Mouse (Mus musculus) forebrain, postnatal 0 days (tissue): ENCODE data around the gene Krt12. TPM values are rescaled to one million over a fixed set of nuclear protein-coding genes. Genes with fewer than 3 reads are reported as not detected.
A peak's percentile ranks its signal among the peaks of the same experiment; 100 is the strongest.

Experiments
- ATAC-seq: fragments of 200-750 bp; cut with Nextera tagmentation; 2 replicates; pipeline ENCODE4 v1.8.0; 2017; ENCODE audit warnings: mild to moderate bottlenecking, moderate library complexity
- DNase-seq: peaks from one replicate; pipeline ENCODE4 v3.0.0-alpha.2; 2015
- H3K27ac ChIP-seq: fragments of 300-500 bp; sonication (generic); 2 replicates; pipeline ENCODE4 v1.5.1; 2014; ENCODE audit warnings: low read depth, mild to moderate bottlenecking, antibody characterized with exemption, low read length, moderate library complexity, mixed read lengths
- H3K27me3 ChIP-seq: fragments of 300-500 bp; sonication (generic); 2 replicates; pipeline ENCODE4 v1.6.1; 2014; ENCODE audit warnings: mild to moderate bottlenecking, low read length, mixed read lengths; ENCODE audit not compliant: insufficient read depth
- H3K36me3 ChIP-seq: fragments of 300-500 bp; sonication (generic); 2 replicates; pipeline ENCODE4 v1.6.1; 2014; ENCODE audit warnings: mild to moderate bottlenecking, moderate library complexity; ENCODE audit not compliant: insufficient read depth
- H3K4me1 ChIP-seq: fragments of 300-500 bp; sonication (generic); 2 replicates; pipeline ENCODE4 v1.6.1; 2014; ENCODE audit warnings: antibody characterized with exemption; ENCODE audit not compliant: insufficient read depth
- H3K4me2 ChIP-seq: fragments of 300-500 bp; sonication (generic); 2 replicates; pipeline ENCODE4 v1.6.1; 2014; ENCODE audit warnings: low read depth, mild to moderate bottlenecking, moderate library complexity
- H3K4me3 ChIP-seq: fragments of 300-500 bp; sonication (generic); 2 replicates; pipeline ENCODE4 v1.5.1; 2014; ENCODE audit warnings: low read depth, low read length, mixed read lengths
- H3K9ac ChIP-seq: fragments of 300-500 bp; sonication (generic); 2 replicates; pipeline ENCODE4 v1.6.1; 2014; ENCODE audit warnings: mild to moderate bottlenecking
- H3K9me3 ChIP-seq: fragments of 300-500 bp; sonication (generic); 2 replicates; pipeline ENCODE4 v1.6.1; 2016; ENCODE audit warnings: low read length
- CTCF ChIP-seq: sonication (generic); IDR thresholded peaks from 2 replicates; pipeline ENCODE4 v1.5.1; 2016; ENCODE audit warnings: antibody characterized with exemption, control low read depth, low read depth
- WGBS: fragments of 180-500 bp; shearing (Covaris S2); extraction: QIAGEN DNeasy Blood & Tissue Kit; methylation state at CpG from one replicate; pipeline ENCODE4 v1.1.7; 2014; 5-methylcytosine and 5-hydroxymethylcytosine counted together
- polyA plus RNA-seq: library from polyadenylated mRNA; unstranded; fragments of >200 nt; fragmentation: Nextera tagmentation; extraction: Ambion mirVana; gene quantifications from 2 replicates; pipeline ENCODE4 v1.2.1, GENCODE M21; 2015
- total RNA-seq: library from RNA; depleted of rRNA; stranded (reverse); fragments of >200 nt; gene quantifications from 2 replicates; pipeline ENCODE4 v1.2.3, GENCODE M21; 2014; rRNA removed

Krt12 gene
- total RNA-seq (0.14 and 1.6 TPM in 2 replicates), polyA plus RNA-seq (1.3 and 2.0 TPM in 2 replicates)

- Histone ChIP-seq H3K27ac (no peak within 1 kb of the TSS), H3K36me3 (no peaks in the 10 kb centered on the region), H3K27me3 (no peaks in the 10 kb centered on the region), H3K9me3 (no peaks in the 10 kb centered on the region), H3K4me3 (no peak within 1 kb of the TSS), H3K9ac (no peak within 1 kb of the TSS), H3K4me1 (no peaks in the 10 kb centered on the region), H3K4me2 (no peak within 1 kb of the TSS)
- ATAC-seq, result no peak
- no peak for TF ChIP-seq CTCF
- WGBS, result 85% methylated on average over 10 of the region's 10 CpGs
- no peak for DNase-seq
Observed at GRCm38 (mm10) chr11:99422159-99422558, at the start of gene Krt12. Krt12 (minus strand) TSS chr11:99422259.

- H3K27me3 ChIP-seq, result no peaks in the 10 kb centered on the region
- no peak overlapping the region for H3K4me2 ChIP-seq
- no peaks in the 10 kb centered on the region for H3K36me3 ChIP-seq
- H3K9ac ChIP-seq, result no peak overlapping the region
- H3K4me1 ChIP-seq, result no peaks in the 10 kb centered on the region
- no peaks in the 10 kb centered on the region for H3K9me3 ChIP-seq
- TF ChIP-seq CTCF, result no peak
- H3K4me3 ChIP-seq, result no peak overlapping the region
- H3K27ac ChIP-seq, result no peak overlapping the region
- no peak for DNase-seq
- WGBS, result 92% methylated on average over 4 of the region's 4 CpGs
- no peak for ATAC-seq
Observed at GRCm38 (mm10) chr11:99469228-99469627, 47.2 kb upstream of the Krt12 start.

DNA sequence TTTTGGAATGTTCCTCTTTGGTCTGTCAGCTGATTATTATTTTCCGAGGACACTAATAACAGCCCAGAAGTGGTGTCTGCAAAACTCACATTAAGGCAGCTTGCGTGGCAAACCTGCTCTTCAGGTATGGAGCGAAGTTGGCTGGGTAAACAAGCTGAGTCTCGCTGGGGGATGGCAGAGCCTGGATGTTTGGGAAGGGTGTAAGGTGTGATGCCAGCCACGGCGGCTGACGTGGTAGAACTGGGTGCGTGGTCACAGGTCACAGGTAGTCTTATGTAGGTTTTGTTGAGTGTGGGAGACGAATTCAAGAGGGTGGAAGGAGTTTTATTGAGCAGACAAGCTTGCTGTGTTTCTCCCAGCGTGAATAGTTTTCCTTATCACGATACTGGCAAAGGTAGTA, 46.5 kb upstream of the Krt12 start:
- Histone ChIP-seq H3K27ac (no peak overlapping the region), H3K4me1 (no peaks in the 10 kb centered on the region), H3K36me3 (no peaks in the 10 kb centered on the region), H3K9ac (no peak overlapping the region), H3K9me3 (no peaks in the 10 kb centered on the region), H3K27me3 (no peaks in the 10 kb centered on the region), H3K4me2 (no peak overlapping the region), H3K4me3 (no peak overlapping the region)
- 84% methylated on average over 11 of the region's 11 CpGs for WGBS
- no peak for TF ChIP-seq CTCF
- DNase-seq (no peak), ATAC-seq (no peak)

GRCm38 (mm10) chr11:99466316-99466715, 44.3 kb upstream of the Krt12 start:
- no peaks in the 10 kb centered on the region for H3K9me3 ChIP-seq
- no peaks in the 10 kb centered on the region for H3K4me1 ChIP-seq
- no peak overlapping the region for H3K27ac ChIP-seq
- DNase-seq, result peak; percentile 10
- TF ChIP-seq CTCF, result no peak
- peaks cover 4% of the 10 kb centered on the region; the same call in 1 of the 2 replicates for H3K27me3 ChIP-seq
- H3K9ac ChIP-seq, result no peak overlapping the region
- H3K4me2 ChIP-seq, result no peak overlapping the region
- H3K36me3 ChIP-seq, result no peaks in the 10 kb centered on the region
- H3K4me3 ChIP-seq, result no peak overlapping the region
- ATAC-seq, result no peak
- 44% methylated on average over 7 of the region's 7 CpGs for WGBS

DNA sequence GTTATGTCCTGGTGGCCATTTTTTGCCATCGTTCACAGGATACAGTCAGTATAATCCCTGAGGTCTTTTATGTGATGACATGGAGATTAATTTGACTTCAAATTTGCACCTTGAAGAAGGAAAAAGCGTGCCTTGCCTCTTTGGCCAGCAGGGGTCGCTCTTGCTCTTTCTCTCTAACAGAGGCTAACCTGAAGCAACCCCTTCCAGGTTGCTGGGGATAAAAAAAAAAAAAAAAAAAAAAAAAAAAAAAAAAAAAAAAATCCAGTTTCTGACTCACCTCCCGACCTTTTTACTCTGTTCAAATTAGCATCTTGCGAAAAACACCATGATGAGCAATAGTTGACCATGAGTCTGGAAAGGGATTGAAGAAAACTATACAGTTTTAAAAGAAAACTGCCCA, 42.8 kb upstream of the Krt12 start:
- peak; percentile 93 for DNase-seq
- ATAC-seq, result peak; percentile 38; the same call in 1 of the 2 replicates
- Histone ChIP-seq H3K4me2 (no peak overlapping the region), H3K4me3 (no peak overlapping the region), H3K9me3 (no peaks in the 10 kb centered on the region), H3K4me1 (no peaks in the 10 kb centered on the region), H3K36me3 (no peaks in the 10 kb centered on the region), H3K27ac (no peak overlapping the region), H3K9ac (no peak overlapping the region), H3K27me3 (peaks cover 4% of the 10 kb centered on the region; the same call in 1 of the 2 replicates)
- TF ChIP-seq CTCF, result peak; percentile 86
- WGBS, result 5% methylated on average over 5 of the region's 5 CpGs

GRCm38 (mm10) chr11:99463155-99463554, 41.1 kb upstream of the Krt12 start:
- Histone ChIP-seq H3K4me1 (no peaks in the 10 kb centered on the region), H3K4me2 (no peak overlapping the region), H3K27ac (no peak overlapping the region), H3K9ac (no peak overlapping the region), H3K9me3 (no peaks in the 10 kb centered on the region), H3K36me3 (no peaks in the 10 kb centered on the region), H3K4me3 (no peak overlapping the region), H3K27me3 (peaks cover 4% of the 10 kb centered on the region; the same call in 1 of the 2 replicates)
- 12% methylated on average over 8 of the region's 8 CpGs for WGBS
- TF ChIP-seq CTCF, result peak; percentile 97
- DNase-seq, result peak; percentile 88
- ATAC-seq, result peak; percentile 60

- no peak overlapping the region for H3K9ac ChIP-seq
- ATAC-seq (no peak), DNase-seq (no peak)
- H3K36me3 ChIP-seq, result no peaks in the 10 kb centered on the region
- no peaks in the 10 kb centered on the region for H3K4me1 ChIP-seq
- no peaks in the 10 kb centered on the region for H3K9me3 ChIP-seq
- no peak overlapping the region for H3K4me2 ChIP-seq
- 72% methylated on average over 7 of the region's 7 CpGs for WGBS
- H3K4me3 ChIP-seq, result no peak overlapping the region
- no peak overlapping the region for H3K27ac ChIP-seq
- H3K27me3 ChIP-seq, result peaks cover 4% of the 10 kb centered on the region; the same call in 1 of the 2 replicates
- TF ChIP-seq CTCF, result no peak
Observed at GRCm38 (mm10) chr11:99461736-99462135, 39.7 kb upstream of the Krt12 start.

DNA sequence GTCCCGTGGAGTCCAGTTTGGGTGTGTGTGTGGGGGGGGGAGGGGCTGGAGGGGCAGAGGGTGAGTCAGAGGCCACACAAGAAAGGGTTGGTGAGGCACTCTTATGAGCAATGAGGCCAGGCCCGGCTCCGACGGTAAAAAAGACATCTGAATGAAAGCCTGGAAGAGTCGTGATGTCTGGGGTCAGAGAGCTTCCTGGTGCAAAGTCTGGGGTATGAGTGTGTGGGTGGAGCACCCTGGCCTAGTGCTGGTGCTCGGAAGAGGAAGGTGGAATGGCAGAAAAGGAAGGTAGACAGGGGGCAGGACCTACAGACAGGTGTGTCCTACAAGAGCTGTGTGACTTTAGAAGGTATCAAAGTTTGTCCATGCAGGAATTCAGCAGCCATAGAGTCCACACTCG, 36.8 kb upstream of the Krt12 start:
- ATAC-seq (no peak), DNase-seq (no peak)
- WGBS, result 74% methylated on average over 7 of the region's 7 CpGs
- TF ChIP-seq CTCF, result no peak
- no peak overlapping the region for H3K9ac ChIP-seq
- no peak overlapping the region for H3K4me2 ChIP-seq
- H3K4me1 ChIP-seq, result no peaks in the 10 kb centered on the region
- H3K27ac ChIP-seq, result no peak overlapping the region
- no peaks in the 10 kb centered on the region for H3K36me3 ChIP-seq
- H3K27me3 ChIP-seq, result peaks cover 4% of the 10 kb centered on the region; the same call in 1 of the 2 replicates
- no peak overlapping the region for H3K4me3 ChIP-seq
- H3K9me3 ChIP-seq, result no peaks in the 10 kb centered on the region
